Mouse (Mus musculus) heart, embryonic 14.5 days (tissue): ENCODE measurements around the gene Ddx19b. TPM values are rescaled to one million over a fixed set of nuclear protein-coding genes. Genes with fewer than 3 reads are reported as not detected.
A peak's percentile ranks its signal among the peaks of the same experiment; 100 is the strongest.
"Not testable (repeated sequence)": the region's sequence is repeated elsewhere in the genome, so short reads cannot be mapped to it uniquely, and the experiment has no call there.

Experiments used
- ATAC-seq: fragments of 200-750 bp; cut with Nextera tagmentation; 2 replicates; pipeline ENCODE4 v1.8.0; 2017; ENCODE audit warnings: low read depth, moderate TSS enrichment; ENCODE audit not compliant: insufficient number of reproducible peaks, insufficient read depth, low FRiP score
- H3K27ac ChIP-seq, 2 experiments: fragments of 200-500 bp in 1 of 2; fragments of 300-500 bp in 1 of 2; sonication (generic) in 1 of 2; replicated peaks in 1 of 2; 2 replicates each; pipeline ENCODE4 v1.5.1; 2012 to 2014; ENCODE audit warnings: low read depth in 2 of 2, low read length in 2 of 2, control low read depth in 1 of 2, mild to moderate bottlenecking in 1 of 2, mixed read lengths in 1 of 2; ENCODE audit not compliant: control insufficient read depth in 1 of 2, insufficient read depth in 1 of 2
- H3K27me3 ChIP-seq: fragments of 300-500 bp; sonication (generic); 2 replicates; pipeline ENCODE4 v1.6.1; 2014; ENCODE audit warnings: mild to moderate bottlenecking, low read length, control low read depth; ENCODE audit not compliant: control insufficient read depth, insufficient read depth
- H3K36me3 ChIP-seq: fragments of 300-500 bp; sonication (generic); 2 replicates; pipeline ENCODE4 v1.6.1; 2014; ENCODE audit warnings: mild to moderate bottlenecking, control low read depth, low read length, mixed read lengths; ENCODE audit not compliant: control insufficient read depth, insufficient read depth
- H3K4me1 ChIP-seq, 2 experiments: fragments of 200-500 bp in 1 of 2; fragments of 300-500 bp in 1 of 2; sonication (generic) in 1 of 2; 2 replicates each; pipeline ENCODE4 v1.6.1; 2012 to 2014; ENCODE audit warnings: low read length in 2 of 2, control low read depth in 1 of 2, mixed read lengths in 1 of 2; ENCODE audit not compliant: control insufficient read depth in 2 of 2, insufficient read depth in 2 of 2
- H3K4me2 ChIP-seq: fragments of 300-500 bp; sonication (generic); 2 replicates; pipeline ENCODE4 v1.6.1; 2014; ENCODE audit warnings: mild to moderate bottlenecking, low read length
- H3K4me3 ChIP-seq, 2 experiments: fragments of 200-500 bp in 1 of 2; fragments of 300-500 bp in 1 of 2; sonication (generic) in 1 of 2; 2 replicates each; pipeline ENCODE4 v1.5.1; 2012 to 2014; ENCODE audit warnings: low read length in 2 of 2, mild to moderate bottlenecking in 2 of 2, control low read depth in 1 of 2, low read depth in 1 of 2, moderate library complexity in 1 of 2; ENCODE audit not compliant: control insufficient read depth in 1 of 2, insufficient read depth in 1 of 2
- H3K9ac ChIP-seq: fragments of 300-500 bp; sonication (generic); 2 replicates; pipeline ENCODE4 v1.6.1; 2014; ENCODE audit warnings: mild to moderate bottlenecking, low read length
- H3K9me3 ChIP-seq: fragments of 300-500 bp; sonication (generic); 2 replicates; pipeline ENCODE4 v1.6.1; 2016; ENCODE audit warnings: low read length, control low read depth; ENCODE audit not compliant: control insufficient read depth
- WGBS: fragments of 180-500 bp; shearing (Covaris S2); extraction: QIAGEN DNeasy Blood & Tissue Kit; methylation state at CpG from one replicate; pipeline ENCODE4 v1.1.7; 2014; 5-methylcytosine and 5-hydroxymethylcytosine counted together
- polyA plus RNA-seq: library from polyadenylated mRNA; unstranded; fragments of >200 nt; fragmentation: Nextera tagmentation; extraction: Ambion mirVana; gene quantifications from 2 replicates; pipeline ENCODE4 v1.2.1, GENCODE M21; 2014

Ddx19b gene
- polyA plus RNA-seq, 1 experiment from 2014 or later: 3.6 TPM

DNA sequence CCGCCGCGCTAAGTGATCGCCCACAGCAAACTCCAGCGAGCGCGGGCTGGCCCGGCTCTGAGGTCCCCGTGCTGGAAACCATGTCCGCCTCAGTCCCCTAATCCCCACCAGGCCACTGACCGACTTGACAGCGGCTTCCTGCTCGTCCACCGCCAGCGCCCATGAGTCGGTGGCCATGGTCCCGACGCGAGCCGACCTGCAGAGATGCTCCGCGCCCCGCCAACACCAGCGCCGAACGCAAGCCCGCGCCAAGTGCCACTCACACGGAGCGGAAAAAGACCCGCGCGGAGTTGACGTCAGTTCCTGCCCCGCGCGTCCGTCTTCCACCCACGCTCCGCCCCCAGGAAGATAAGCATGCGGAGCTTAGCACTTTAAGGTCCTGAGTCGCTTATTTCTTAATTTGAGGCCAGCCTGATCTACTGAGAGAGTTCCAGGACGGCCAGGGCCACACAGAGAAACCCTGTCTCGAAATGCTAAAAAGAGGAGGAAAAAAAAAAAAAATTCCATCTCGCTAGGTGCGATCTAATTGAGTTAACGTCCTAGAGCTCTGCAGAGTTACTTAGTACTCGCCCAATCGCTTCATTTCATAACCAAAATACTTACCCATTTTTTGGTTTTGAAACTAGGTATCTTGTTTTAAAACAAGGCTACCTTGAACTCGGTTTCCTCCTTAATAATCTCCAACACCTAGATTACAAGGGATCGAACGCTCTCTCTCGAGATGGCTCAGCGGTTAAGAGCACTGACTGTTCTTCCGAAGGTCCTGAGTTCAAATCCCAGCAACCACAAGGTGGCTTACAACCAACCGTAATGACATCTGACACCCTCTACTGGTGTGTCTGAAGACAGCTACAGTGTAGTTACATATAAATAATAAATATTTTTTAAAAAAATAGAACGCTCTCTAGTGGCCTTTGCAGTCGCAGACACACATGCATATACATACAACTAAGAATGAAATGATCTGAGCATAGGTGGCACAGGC is 33.7 kb downstream of the Ddx19b start, which contains the start of gene Ddx19a:
Gene Ddx19a (minus strand): TSS at position 254 of the 985 bp plus-strand sequence.
- H3K9me3 ChIP-seq: no peaks in the 10 kb centered on the region
- H3K4me2 ChIP-seq: peak within 1 kb of the TSS; percentile 78
- peaks cover 15% of the 10 kb centered on the region for H3K36me3 ChIP-seq
- ATAC-seq: peak; percentile 82
- no peaks in the 10 kb centered on the region for H3K27me3 ChIP-seq
- peak within 1 kb of the TSS; percentile 80 to 88 for H3K27ac ChIP-seq
- peak within 1 kb of the TSS; percentile 83 to 87 for H3K4me3 ChIP-seq
- 4% methylated on average over 58 of the region's 58 CpGs for WGBS
- H3K9ac ChIP-seq: peak within 1 kb of the TSS; percentile 88
- peaks cover 0 to 12% of the 10 kb centered on the region in 2 experiments; a peak in 2 of 4 replicates for H3K4me1 ChIP-seq

DNA sequence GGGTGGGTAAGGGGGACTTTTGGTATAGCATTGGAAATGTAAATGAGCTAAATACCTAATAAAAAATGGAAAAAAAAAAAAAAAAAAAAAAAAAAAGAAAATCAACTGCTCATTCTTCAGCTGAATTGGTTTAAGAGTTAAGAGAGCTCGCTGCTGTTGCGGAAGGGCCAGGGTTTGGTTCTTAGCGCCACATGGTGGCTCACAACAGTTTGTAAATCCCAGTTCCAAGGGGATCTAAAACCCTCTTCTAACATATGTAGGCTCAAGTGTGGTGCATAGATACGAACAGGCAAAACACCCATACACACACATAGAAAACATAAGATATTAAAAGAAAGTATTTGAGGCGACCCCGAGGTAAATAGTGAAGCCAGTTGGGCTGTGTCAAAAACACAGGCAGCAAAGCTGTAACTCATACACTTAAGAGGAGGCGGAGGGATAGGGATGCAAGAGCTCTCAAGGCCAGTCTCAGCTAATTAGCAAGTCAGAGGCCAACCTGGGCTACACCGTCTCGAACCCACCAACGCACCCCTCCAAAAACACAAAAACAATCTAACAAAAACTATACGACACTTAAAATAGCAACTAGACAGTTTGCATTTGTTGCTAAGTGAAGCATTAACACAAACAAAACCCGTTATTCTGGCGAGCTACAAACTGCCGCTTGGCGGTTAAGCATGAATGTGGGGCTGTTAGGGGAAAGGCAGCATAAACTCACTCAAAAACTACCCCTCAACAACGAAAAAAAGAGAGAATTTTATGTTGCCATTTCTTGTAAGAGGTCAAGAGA is 34.7 kb downstream of the Ddx19b start:
- Histone ChIP-seq H3K27ac (peak overlapping the region; percentile 80 to 88; a peak in 3 of 4 replicates), H3K27me3 (no peaks in the 10 kb centered on the region), H3K36me3 (peaks cover 25% of the 10 kb centered on the region), H3K9ac (peak overlapping the region; percentile 88), H3K9me3 (no peaks in the 10 kb centered on the region), H3K4me1 (peaks cover 0 to 12% of the 10 kb centered on the region in 2 experiments; a peak in 2 of 4 replicates), H3K4me3 (peak overlapping the region; percentile 83 to 87), H3K4me2 (peak overlapping the region; percentile 78)
- 33% methylated on average over 16 of the region's 16 CpGs for WGBS
- ATAC-seq: no peak

DNA sequence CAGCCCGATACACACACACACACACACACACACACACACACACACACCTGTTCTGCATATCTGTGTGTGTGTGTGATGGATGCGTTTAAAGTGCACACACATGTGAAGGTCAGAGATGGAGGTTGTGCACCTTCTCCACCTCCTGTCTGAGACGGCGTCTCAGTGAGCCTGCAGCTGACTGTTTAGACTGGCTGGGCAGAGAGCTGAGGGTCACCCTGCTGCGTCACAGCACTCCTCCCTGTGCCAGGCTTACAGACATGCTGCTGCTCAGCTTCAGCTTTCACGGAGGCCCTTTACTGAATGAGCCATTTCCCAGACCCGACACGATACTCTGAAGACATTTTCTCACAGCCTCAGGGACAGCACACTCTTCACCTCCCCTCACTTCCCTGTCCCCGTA is 41.5 kb downstream of the Ddx19b start:
- no peak overlapping the region for H3K27ac ChIP-seq
- no peak overlapping the region for H3K4me2 ChIP-seq
- H3K4me1 ChIP-seq: no peaks in the 10 kb centered on the region
- H3K27me3 ChIP-seq: no peaks in the 10 kb centered on the region
- H3K9ac ChIP-seq: no peak overlapping the region
- ATAC-seq: no peak
- no peak overlapping the region for H3K4me3 ChIP-seq
- WGBS: 80% methylated on average over 9 of the region's 9 CpGs
- no peaks in the 10 kb centered on the region for H3K9me3 ChIP-seq
- H3K36me3 ChIP-seq: peaks cover 87% of the 10 kb centered on the region

DNA sequence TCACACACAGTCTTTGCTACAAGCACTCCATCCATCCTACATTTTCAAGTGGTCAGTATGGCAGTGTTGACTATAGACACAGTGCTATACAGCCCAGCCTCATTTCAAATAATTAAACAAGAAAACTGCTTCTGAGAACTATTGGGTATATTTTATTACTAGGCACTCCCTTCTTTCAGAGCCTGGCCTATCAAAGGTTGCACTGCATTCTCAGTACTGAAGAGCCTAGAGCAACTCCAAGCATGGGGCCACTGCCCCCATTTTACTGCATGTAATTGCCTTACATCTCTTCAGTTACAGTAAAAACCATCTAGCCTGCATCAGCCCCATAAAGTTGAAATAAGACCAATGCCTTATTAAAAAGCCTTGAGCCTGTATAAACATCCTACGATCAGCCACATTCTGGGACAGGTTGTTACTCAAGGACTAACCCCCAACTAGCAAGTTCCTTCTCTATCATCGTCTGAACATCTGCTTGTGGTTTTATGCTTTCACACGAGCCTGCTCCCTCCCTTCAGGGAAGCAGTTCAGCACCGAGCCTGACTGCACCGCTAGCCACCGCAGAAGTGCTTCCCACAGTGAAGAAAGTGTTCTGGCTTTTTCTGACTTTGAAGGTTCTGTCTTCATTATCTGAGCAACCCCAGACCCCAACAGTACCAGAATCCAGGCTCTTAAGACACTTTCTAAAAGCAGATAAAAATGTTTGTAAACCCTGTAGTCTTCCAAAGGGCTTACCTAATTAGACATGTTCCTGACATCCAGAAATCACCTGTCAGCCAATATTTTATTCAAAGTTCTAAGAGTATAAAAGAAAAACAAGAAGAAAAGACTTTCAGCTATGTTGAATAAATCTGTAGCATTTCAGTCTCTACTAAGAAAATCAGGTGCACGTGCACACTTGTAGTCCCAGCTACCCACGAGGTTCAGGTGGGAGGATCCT is 43.5 kb downstream of the Ddx19b start:
- no peak overlapping the region for H3K9ac ChIP-seq
- ATAC-seq: no peak
- H3K4me3 ChIP-seq: no peak overlapping the region
- H3K27me3 ChIP-seq: no peaks in the 10 kb centered on the region
- H3K4me2 ChIP-seq: no peak overlapping the region
- H3K36me3 ChIP-seq: peaks cover 95% of the 10 kb centered on the region
- no peak overlapping the region for H3K27ac ChIP-seq
- 79% methylated on average over 8 of the region's 8 CpGs for WGBS
- H3K4me1 ChIP-seq: no peaks in the 10 kb centered on the region
- H3K9me3 ChIP-seq: no peaks in the 10 kb centered on the region

DNA sequence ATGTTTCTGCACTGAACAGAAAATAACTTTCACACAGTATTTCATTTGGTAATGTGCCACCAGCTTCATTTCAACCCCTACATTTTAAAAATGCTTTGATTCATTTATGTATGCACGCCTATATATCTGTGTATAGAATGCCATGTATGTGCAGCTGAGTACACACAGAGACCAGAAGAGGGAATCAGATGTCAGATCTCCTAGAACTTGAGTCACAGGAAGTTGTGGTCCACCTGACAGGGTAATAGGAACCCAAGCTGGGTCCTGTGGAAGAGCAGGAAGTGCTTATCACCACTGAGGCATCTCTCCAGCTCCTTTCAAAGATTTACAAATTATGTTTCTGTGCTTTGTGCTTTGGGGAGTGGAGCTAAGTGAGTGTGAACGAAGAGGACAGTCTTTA is 50.2 kb downstream of the Ddx19b start:
- no peaks in the 10 kb centered on the region for H3K9me3 ChIP-seq
- no peak overlapping the region for H3K4me2 ChIP-seq
- 86% methylated on average over 2 of the region's 2 CpGs for WGBS
- H3K4me3 ChIP-seq: no peak overlapping the region
- no peak for ATAC-seq
- peaks cover 78% of the 10 kb centered on the region for H3K36me3 ChIP-seq
- no peak overlapping the region for H3K27ac ChIP-seq
- H3K27me3 ChIP-seq: no peaks in the 10 kb centered on the region
- H3K9ac ChIP-seq: no peak overlapping the region
- no peaks in the 10 kb centered on the region for H3K4me1 ChIP-seq

DNA sequence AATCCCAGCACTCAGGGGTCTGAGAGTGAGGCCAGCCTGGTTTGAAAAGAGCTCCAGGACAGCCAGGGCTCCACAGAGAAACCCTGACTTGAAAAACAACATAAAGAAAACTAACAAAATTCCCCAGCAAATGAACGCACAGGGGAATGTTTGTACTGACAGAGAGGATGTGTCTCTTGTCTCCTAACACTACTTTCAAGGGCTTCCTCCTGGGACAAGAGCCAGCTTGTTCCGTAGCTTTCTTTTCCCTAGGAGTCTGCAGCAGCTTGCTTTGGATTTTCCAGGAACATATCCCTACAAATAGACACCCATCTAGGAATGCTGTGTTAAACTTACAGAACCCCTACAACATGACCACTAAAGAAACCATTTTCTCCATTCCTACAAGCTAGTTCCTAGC is 53.6 kb downstream of the Ddx19b start:
- not testable (repeated sequence) for ATAC-seq, H3K9me3 ChIP-seq, H3K4me2 ChIP-seq, H3K9ac ChIP-seq, H3K4me3 ChIP-seq, H3K27me3 ChIP-seq, H3K27ac ChIP-seq, H3K4me1 ChIP-seq
- WGBS: 58% methylated on average over 2 of the region's 2 CpGs
- H3K36me3 ChIP-seq: peaks cover 76% of the 10 kb centered on the region

DNA sequence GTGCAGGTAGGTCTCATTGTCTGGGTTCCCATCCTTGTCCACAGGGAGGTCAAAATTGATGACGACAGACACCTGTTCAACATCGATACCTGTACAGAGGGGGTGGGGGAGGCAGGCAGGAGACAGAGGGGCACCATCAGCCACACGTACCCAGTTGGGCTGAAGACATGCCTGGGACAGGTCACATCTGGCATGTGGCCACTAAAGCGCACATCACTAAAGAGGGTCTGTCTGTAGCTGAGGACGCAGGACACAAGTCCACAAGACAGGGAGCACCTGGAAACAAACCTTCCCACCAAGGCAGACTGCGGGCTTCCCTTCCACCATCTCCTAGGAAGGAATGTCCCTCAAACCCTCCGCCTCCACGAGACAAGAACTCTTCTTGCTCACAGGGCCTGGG is 55.0 kb downstream of the Ddx19b start:
- H3K36me3 ChIP-seq: peaks cover 71% of the 10 kb centered on the region
- H3K4me2 ChIP-seq, H3K27ac ChIP-seq, H3K9ac ChIP-seq, H3K27me3 ChIP-seq, ATAC-seq, H3K9me3 ChIP-seq, H3K4me1 ChIP-seq, H3K4me3 ChIP-seq: not testable (repeated sequence)
- 94% methylated on average over 8 of the region's 8 CpGs for WGBS
